21 mouse cellular contexts compared by ENCODE assay signal in genomic region chr2:142222926-142223325, GRCm38 (mm10).
DNase-seq lines count a peak whose midpoint lies in the region; ATAC-seq and TF ChIP-seq lines count a peak whose summit lies in the region.
"Had no signal": no experiment of that assay in that cellular context is flagged by ENCODE, and none has a peak within 500 bp of the region (broad histone marks: within the 10 kb centered on the region; RNA-seq: fewer than 3 reads in every experiment).

No protein-coding gene starts in this region.

- no peak overlapping the region for H3K9ac ChIP-seq in hindbrain, embryonic 12.5 days
- H3K9ac ChIP-seq in hindbrain, embryonic 14.5 days, result no peak overlapping the region
- no peak overlapping the region for H3K9ac ChIP-seq in kidney, embryonic 14.5 days (ENCODE audit: low read depth, low read length)

- DNase-seq in hindbrain, embryonic 14.5 days (ENCODE audit: low spot score), result no peak
- DNase-seq in kidney, adult 2 months, result peak; percentile 65
- peak; percentile 71 for DNase-seq in kidney, adult 9 months
- DNase-seq in kidney, postnatal 25 days, result no peak
- DNase-seq: adrenal gland, adult 2 months; adrenal gland, adult 8-10 months; adrenal gland, postnatal 10 days; adrenal gland, postnatal 14 days; adrenal gland, postnatal 25 days; adrenal gland, postnatal 36 days; B cell, adult 2 months; cerebellum, adult 11 months; cerebellum, adult 11-12 months; cerebellum, adult 18-20 months had no signal

- H3K9me3 ChIP-seq in hindbrain, embryonic 12.5 days (replicated peaks), result no peaks in the 10 kb centered on the region
- no peaks in the 10 kb centered on the region for H3K9me3 ChIP-seq in hindbrain, embryonic 14.5 days (ENCODE audit: control insufficient read depth, low read length)
- no peaks in the 10 kb centered on the region for H3K9me3 ChIP-seq in kidney, embryonic 14.5 days (ENCODE audit: control insufficient read depth, low read length)

- H3K4me2 ChIP-seq in hindbrain, embryonic 12.5 days (replicated peaks), result no peak overlapping the region
- no peak overlapping the region for H3K4me2 ChIP-seq in hindbrain, embryonic 14.5 days (replicated peaks)
- H3K4me2 ChIP-seq in kidney, embryonic 14.5 days (replicated peaks; ENCODE audit: low read depth, low read length), result no peak overlapping the region

- WGBS in hindbrain, embryonic 12.5 days, result 79% methylated on average over 5 of the region's 5 CpGs
- WGBS in hindbrain, embryonic 14.5 days, result 73% methylated on average over 5 of the region's 5 CpGs
- WGBS in kidney, adult 2 months, result 29% methylated on average over 5 of the region's 5 CpGs
- 44% methylated on average over 5 of the region's 5 CpGs for WGBS in kidney, embryonic 14.5 days

- no peak for TF ChIP-seq CTCF in kidney, adult 2 months (conservative IDR thresholded peaks at IDR 0.05; ENCODE audit: insufficient read depth, insufficient read length, low read depth, low read length)

- no peak overlapping the region for H3K4me3 ChIP-seq in hindbrain, embryonic 12.5 days
- no peak overlapping the region for H3K4me3 ChIP-seq in hindbrain, embryonic 14.5 days (replicated peaks; ENCODE audit: low read length)
- H3K4me3 ChIP-seq in kidney, adult 2 months (ENCODE audit: insufficient read depth, low read depth, low read length), result no peak overlapping the region
- no peak overlapping the region for H3K4me3 ChIP-seq in kidney, embryonic 14.5 days (ENCODE audit: low read length)

- H3K36me3 ChIP-seq in hindbrain, embryonic 12.5 days, result no peaks in the 10 kb centered on the region
- no peaks in the 10 kb centered on the region for H3K36me3 ChIP-seq in hindbrain, embryonic 14.5 days (replicated peaks; ENCODE audit: control insufficient read depth, insufficient read depth)
- H3K36me3 ChIP-seq in kidney, adult 2 months (ENCODE audit: control insufficient read depth, insufficient read depth, low read length), result no peaks in the 10 kb centered on the region
- H3K36me3 ChIP-seq in kidney, embryonic 14.5 days (ENCODE audit: control insufficient read depth, insufficient read depth, low read length), result no peaks in the 10 kb centered on the region
- H3K36me3 ChIP-seq: G1E had no signal

- no peak for TF ChIP-seq POLR2A in kidney, adult 2 months (IDR thresholded peaks at IDR 0.05; ENCODE audit: low read depth, low read length)

- H3K27ac ChIP-seq in hindbrain, embryonic 12.5 days, result peak overlapping the region; percentile 52; the same call in 1 of the 2 replicates
- H3K27ac ChIP-seq in hindbrain, embryonic 14.5 days, result no peak overlapping the region; the same call in 1 of the 2 replicates
- H3K27ac ChIP-seq in kidney, adult 2 months (ENCODE audit: insufficient read depth, low read depth, low read length), result peak overlapping the region; percentile 84
- no peak overlapping the region for H3K27ac ChIP-seq in kidney, embryonic 14.5 days (ENCODE audit: low read depth, low read length)

- no peaks in the 10 kb centered on the region for H3K27me3 ChIP-seq in hindbrain, embryonic 12.5 days
- H3K27me3 ChIP-seq in hindbrain, embryonic 14.5 days (ENCODE audit: control insufficient read depth, insufficient read depth, low read length), result no peaks in the 10 kb centered on the region
- H3K27me3 ChIP-seq in kidney, adult 2 months (replicated peaks; ENCODE audit: control insufficient read depth, insufficient read depth, low read length), result no peaks in the 10 kb centered on the region
- H3K27me3 ChIP-seq in kidney, embryonic 14.5 days (ENCODE audit: control insufficient read depth, insufficient read depth, low read length), result no peaks in the 10 kb centered on the region
- H3K27me3 ChIP-seq: CH12.LX, Patski had no signal

- H3K4me1 ChIP-seq in hindbrain, embryonic 12.5 days, result no peaks in the 10 kb centered on the region
- peaks cover 5% of the 10 kb centered on the region; the same call in 1 of the 2 replicates for H3K4me1 ChIP-seq in hindbrain, embryonic 14.5 days (replicated peaks; ENCODE audit: control insufficient read depth, insufficient read depth, low read length)
- peaks cover 15% of the 10 kb centered on the region; the same call in 1 of the 2 replicates for H3K4me1 ChIP-seq in kidney, adult 2 months (ENCODE audit: control insufficient read depth, insufficient read depth, low read length)
- H3K4me1 ChIP-seq in kidney, embryonic 14.5 days (ENCODE audit: control insufficient read depth, insufficient read depth, low read length), result no peaks in the 10 kb centered on the region

- ATAC-seq in hindbrain, embryonic 12.5 days (ENCODE audit: low FRiP score), result no peak
- ATAC-seq in hindbrain, embryonic 14.5 days (ENCODE audit: low FRiP score), result no peak
- ATAC-seq in kidney, embryonic 14.5 days (ENCODE audit: low FRiP score, low TSS enrichment), result no peak
- ATAC-seq: activated CD4-positive, CD25-positive, alpha-beta regulatory T cell, adult 4 months; CD4-positive, CD25-positive, alpha-beta regulatory T cell, adult 4 months; Patski had no signal

Comparison
In these comparisons a context has a peak if more than half of its experiments do, and no peak if none do; other contexts are left out.
1. H3K27ac ChIP-seq: peak in hindbrain, embryonic 12.5 days (single experiment) and kidney, adult 2 months (single experiment); none in hindbrain, embryonic 14.5 days (single experiment) and kidney, embryonic 14.5 days (single experiment).
2. DNase-seq: peak in kidney, adult 2 months (single experiment) and kidney, adult 9 months (single experiment); none in hindbrain, embryonic 14.5 days (single experiment) and kidney, postnatal 25 days (0 of 2).